ENCODE assay signal across 19 mouse cellular contexts in genomic region chr5:37389808-37390495, GRCm38 (mm10). TPM values are rescaled to one million over a fixed set of nuclear protein-coding genes. Genes with fewer than 3 reads are reported as not detected.
DNase-seq lines count a peak whose midpoint lies in the region; TF ChIP-seq lines count a peak whose summit lies in the region.
"Had no signal": no experiment of that assay in that cellular context is flagged by ENCODE, and none has a peak within 500 bp of the region (broad histone marks: within the 10 kb centered on the region; RNA-seq: fewer than 3 reads in every experiment).

No protein-coding gene starts in this region.

- H3K27me3 ChIP-seq in kidney, adult 2 months (replicated peaks; ENCODE audit: control insufficient read depth, insufficient read depth, low read length): no peaks in the 10 kb centered on the region
- H3K27me3 ChIP-seq: embryonic facial prominence, embryonic 12.5 days; forebrain, embryonic 15.5 days; hindbrain, embryonic 12.5 days had no signal

- WGBS in kidney, adult 2 months: 62% methylated on average over 13 of the region's 13 CpGs

- H3K36me3 ChIP-seq in kidney, adult 2 months (ENCODE audit: control insufficient read depth, insufficient read depth, low read length): no peaks in the 10 kb centered on the region
- H3K36me3 ChIP-seq: forebrain, embryonic 15.5 days had no signal

- H3K27ac ChIP-seq in kidney, adult 2 months (ENCODE audit: insufficient read depth, low read depth, low read length): no peak overlapping the region
- H3K27ac ChIP-seq: embryonic facial prominence, embryonic 12.5 days; forebrain, embryonic 15.5 days; heart, adult 2 months; hindbrain, embryonic 12.5 days had no signal

- peak; percentile 8 for DNase-seq in kidney, adult 2 months
- no peak for DNase-seq in kidney, adult 11 months
- peak; percentile 32 for DNase-seq in cerebellum, adult 11 months
- DNase-seq in cerebellum, adult 9-10 months: peak; percentile 51
- peak; percentile 17 for DNase-seq in embryo, embryonic 11 days
- DNase-seq in right cerebral cortex, adult 2 months (ENCODE audit: low spot score in 2 of 2): no peak
- DNase-seq in thymus, postnatal 36 days: no peak
- DNase-seq: adrenal gland, postnatal 25 days; gastrocnemius, postnatal 25 days; heart, adult 2 months; liver, postnatal 0 days; lung, postnatal 10 days; midbrain, embryonic 14.5 days; right cerebral cortex, postnatal 14 days; thymus, postnatal 4 days had no signal

- H3K4me3 ChIP-seq in kidney, adult 2 months (ENCODE audit: insufficient read depth, low read depth, low read length): no peak overlapping the region
- H3K4me3 ChIP-seq: embryonic facial prominence, embryonic 12.5 days; erythroblast, embryonic 14.5 days; forebrain, embryonic 15.5 days; heart, adult 2 months; hindbrain, embryonic 12.5 days had no signal

- no peak for TF ChIP-seq CTCF in kidney, adult 2 months (conservative IDR thresholded peaks at IDR 0.05; ENCODE audit: insufficient read depth, insufficient read length, low read depth, low read length)

- no peaks in the 10 kb centered on the region for H3K4me1 ChIP-seq in kidney, adult 2 months (ENCODE audit: control insufficient read depth, insufficient read depth, low read length)
- H3K4me1 ChIP-seq: embryonic facial prominence, embryonic 12.5 days; hindbrain, embryonic 12.5 days had no signal

- no peak for TF ChIP-seq POLR2A in kidney, adult 2 months (IDR thresholded peaks at IDR 0.05; ENCODE audit: low read depth, low read length)

RNA-seq across cellular contexts. Expression of gene Evc2, which starts 51.7 kb away (rescaled TPM):
- polyA plus RNA-seq in kidney, adult 2 months (2012; rRNA removed): 29.0 and 36.4 TPM in 2 replicates
- polyA plus RNA-seq: erythroblast, embryonic 14.5 days had no signal

RNA-seq across cellular contexts. Expression of gene Evc, which starts 53.3 kb away (rescaled TPM):
- 95.8 and 101 TPM in 2 replicates for polyA plus RNA-seq in kidney, adult 2 months (2012; rRNA removed)

Comparison
In these comparisons a context has a peak if more than half of its experiments do, and no peak if none do; other contexts are left out.
1. DNase-seq: peak in kidney, adult 2 months (single experiment), cerebellum, adult 11 months (single experiment), cerebellum, adult 9-10 months (single experiment) and embryo, embryonic 11 days (single experiment); none in kidney, adult 11 months (single experiment), right cerebral cortex, adult 2 months (0 of 2) and thymus, postnatal 36 days (0 of 2).